Mouse (Mus musculus) neural tube, embryonic 12.5 days (tissue): ENCODE results near the gene Tas1r2. TPM values are rescaled to one million over a fixed set of nuclear protein-coding genes. Genes with fewer than 3 reads are reported as not detected.

Experiments used
- ATAC-seq: fragments of 200-750 bp; cut with Nextera tagmentation; 2 replicates; pipeline ENCODE4 v1.8.0; 2017; ENCODE audit warnings: low read depth, mild to moderate bottlenecking, moderate TSS enrichment, moderate library complexity; ENCODE audit not compliant: low FRiP score
- H3K27ac ChIP-seq: fragments of 300-500 bp; sonication (generic); 2 replicates; pipeline ENCODE4 v1.5.1; 2016
- H3K27me3 ChIP-seq: fragments of 300-500 bp; sonication (generic); replicated peaks from 2 replicates; pipeline ENCODE4 v1.6.1; 2016; ENCODE audit warnings: mild to moderate bottlenecking
- H3K36me3 ChIP-seq: fragments of 300-500 bp; sonication (generic); 2 replicates; pipeline ENCODE4 v1.6.1; 2016; ENCODE audit warnings: mild to moderate bottlenecking
- H3K4me1 ChIP-seq: fragments of 300-500 bp; sonication (generic); 2 replicates; pipeline ENCODE4 v1.6.1; 2016
- H3K4me2 ChIP-seq: fragments of 300-500 bp; sonication (generic); replicated peaks from 2 replicates; pipeline ENCODE4 v1.6.1; 2016; ENCODE audit warnings: mild to moderate bottlenecking
- H3K4me3 ChIP-seq: fragments of 300-500 bp; sonication (generic); 2 replicates; pipeline ENCODE4 v1.5.1; 2016
- H3K9ac ChIP-seq: fragments of 300-500 bp; sonication (generic); 2 replicates; pipeline ENCODE4 v1.6.1; 2016; ENCODE audit warnings: mild to moderate bottlenecking
- H3K9me3 ChIP-seq: fragments of 300-500 bp; sonication (generic); 2 replicates; pipeline ENCODE4 v1.6.1; 2016; ENCODE audit warnings: mild to moderate bottlenecking
- WGBS: fragments of 180-500 bp; shearing (Covaris S2); methylation state at CpG from one replicate; pipeline ENCODE4 v1.1.7; 2016; 5-methylcytosine and 5-hydroxymethylcytosine counted together
- microRNA-seq: library from miRNA; unstranded; fragments of <30 nt; microRNA quantifications from one replicate; pipeline ENCODE4, GENCODE M21; 2017
- polyA plus RNA-seq: library from polyadenylated mRNA; unstranded; fragments of >200 nt; fragmentation: Nextera tagmentation; extraction: Ambion mirVana; gene quantifications from 2 replicates; pipeline ENCODE4 v1.2.1, GENCODE M21; 2016

Tas1r2 gene
- polyA plus RNA-seq, 1 experiment from 2014 or later: not detected

GRCm38 (mm10) chr4:139716477-139717169 lies 63.3 kb downstream of the Tas1r2 start:
- peaks cover 4% of the 10 kb centered on the region; the same call in 1 of the 2 replicates for H3K4me1 ChIP-seq
- no peak overlapping the region for H3K4me2 ChIP-seq
- H3K9me3 ChIP-seq: no peaks in the 10 kb centered on the region
- no peak overlapping the region for H3K27ac ChIP-seq
- H3K36me3 ChIP-seq: no peaks in the 10 kb centered on the region
- no peak overlapping the region for H3K9ac ChIP-seq
- 0 out of 2 replicates have a peak, but pooled peaks cover 3% of the 10 kb centered on the region for H3K27me3 ChIP-seq
- 88% methylated on average over 10 of the region's 10 CpGs for WGBS
- ATAC-seq: no peak
- no peak overlapping the region for H3K4me3 ChIP-seq

- Histone ChIP-seq H3K4me2 (no peak overlapping the region), H3K9ac (no peak overlapping the region), H3K9me3 (no peaks in the 10 kb centered on the region), H3K27ac (no peak overlapping the region), H3K36me3 (no peaks in the 10 kb centered on the region), H3K27me3 (no peaks in the 10 kb centered on the region), H3K4me1 (peaks cover 4% of the 10 kb centered on the region; the same call in 1 of the 2 replicates), H3K4me3 (no peak overlapping the region)
- WGBS: 77% methylated on average over 5 of the region's 5 CpGs
- no peak for ATAC-seq
These were observed 65.6 kb downstream of the Tas1r2 start for GRCm38 (mm10) chr4:139718978-139719377.

Small RNAs within 50 kb of the gene (microRNA-seq; reads per million reads assigned to microRNA genes)
- gene Mir7020: not detected

Other genes with a start within 250 kb of the Tas1r2 start
- 7.3 and 7.9 TPM in 2 replicates for gene Iffo2, start 123.0 kb upstream of the Tas1r2 start, polyA plus RNA-seq
- not detected in 2 replicates for gene Gm21969, start 50.4 kb upstream of the Tas1r2 start, polyA plus RNA-seq
- gene Aldh4a1, start 30.7 kb upstream of the Tas1r2 start, polyA plus RNA-seq: 20.4 and 21.6 TPM in 2 replicates
- 2.3 and 2.7 TPM in 2 replicates for gene Pax7, start 180.0 kb downstream of the Tas1r2 start, polyA plus RNA-seq